Mouse (Mus musculus) kidney, postnatal 36 days (tissue): Measurements from ENCODE around the gene Hcn1.
"Not testable (repeated sequence)": the region's sequence is repeated elsewhere in the genome, so short reads cannot be mapped to it uniquely, and the experiment has no call there.

Experiments
- DNase-seq, 2 experiments: peaks; one replicate each; pipeline ENCODE4 v3.0.0; 2021 to 2022; ENCODE audit warnings: mixed read lengths in 2 of 2

Hcn1 gene

DNA sequence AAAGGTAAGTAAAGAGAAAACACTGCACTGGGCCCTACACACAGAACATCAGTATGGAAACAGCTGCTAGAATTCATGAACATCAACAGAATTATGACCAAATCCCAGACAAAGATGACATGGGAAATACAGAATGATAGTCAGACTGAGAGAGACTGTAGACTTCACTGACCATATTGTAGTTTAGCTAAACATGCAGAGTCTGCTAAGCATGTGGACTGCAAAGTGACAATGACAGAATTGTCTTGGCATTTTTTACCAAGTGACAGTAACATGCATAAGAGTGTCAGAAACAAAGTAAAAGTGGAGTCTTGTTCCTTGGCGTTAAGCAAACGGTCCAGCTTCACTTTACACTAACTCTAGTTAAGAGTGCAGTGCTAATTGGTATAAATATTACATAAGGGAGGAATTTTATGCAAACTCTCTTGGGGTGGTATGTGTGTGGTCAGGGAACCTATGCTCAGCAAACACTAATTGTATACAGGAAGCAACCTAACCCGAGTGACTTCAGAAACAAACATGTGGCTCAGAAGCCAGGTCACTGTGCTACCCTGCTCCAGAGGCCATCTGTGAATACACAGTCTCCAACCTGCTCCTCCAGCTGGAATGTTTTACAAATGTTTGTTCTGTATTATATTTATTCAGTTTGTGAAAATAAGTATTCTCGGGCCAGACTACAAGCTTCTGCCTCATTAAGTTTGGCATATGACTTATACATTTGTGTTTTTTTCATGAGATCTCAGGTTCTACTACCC, 278.5 kb downstream of the Hcn1 start:
- no peak for DNase-seq

DNA sequence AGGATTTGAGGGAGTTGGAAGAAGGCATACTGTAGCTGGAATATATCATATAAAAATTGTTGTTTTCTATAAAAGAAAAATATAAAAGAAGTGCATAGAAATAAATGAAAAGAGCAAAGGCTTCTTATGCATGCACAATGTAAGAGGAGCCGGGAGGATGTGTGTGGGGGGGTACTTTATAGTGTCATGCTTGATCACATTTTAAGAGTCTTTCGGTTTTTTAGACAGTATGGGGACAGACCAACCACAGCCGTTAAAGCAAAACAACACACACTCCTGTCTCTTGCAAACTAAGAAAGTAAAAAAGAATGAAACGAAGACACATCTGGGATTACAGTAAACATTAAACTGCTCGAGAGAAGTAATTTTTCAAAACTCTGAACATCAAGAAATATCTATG, 290.0 kb downstream of the Hcn1 start:
- DNase-seq: no peak

- DNase-seq: no peak
Observed at GRCm38 (mm10) chr13:117898052-117898451, 295.9 kb downstream of the Hcn1 start.

- DNase-seq: no peak
Observed at GRCm38 (mm10) chr13:117907801-117908200, 305.7 kb downstream of the Hcn1 start.

- no peak for DNase-seq
Observed at GRCm38 (mm10) chr13:117929734-117930133, 327.6 kb downstream of the Hcn1 start.

GRCm38 (mm10) chr13:117931746-117932145, 329.6 kb downstream of the Hcn1 start:
- DNase-seq: no peak

- no peak for DNase-seq
Observed at GRCm38 (mm10) chr13:117938761-117939160, 336.6 kb downstream of the Hcn1 start.

GRCm38 (mm10) chr13:117940536-117941280, 338.6 kb downstream of the Hcn1 start:
- no peak for DNase-seq

DNA sequence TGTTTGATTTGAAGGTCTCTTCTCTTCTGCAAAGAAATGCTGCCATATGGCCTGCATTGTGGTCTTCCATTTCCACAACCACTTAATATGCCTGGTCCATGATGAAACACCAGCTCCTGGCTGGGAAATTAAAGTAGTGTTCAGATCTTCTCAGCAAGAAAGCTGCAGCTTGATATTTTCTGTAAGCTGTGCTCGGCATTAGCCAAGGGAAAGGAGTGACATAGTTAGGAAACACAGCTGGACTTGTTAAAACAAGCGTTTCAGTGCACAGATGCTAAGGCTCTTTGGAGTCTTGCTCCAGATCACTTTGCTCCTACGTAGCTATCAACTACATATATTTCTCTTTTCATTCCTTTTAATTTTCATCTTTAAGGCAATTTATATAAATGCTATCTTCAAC, 344.7 kb downstream of the Hcn1 start:
- DNase-seq: no peak

- DNase-seq: no peak
Observed at GRCm38 (mm10) chr13:117947704-117948376, 345.7 kb downstream of the Hcn1 start.

- peak in 1 of 2 experiments; percentile 1 for DNase-seq
Observed at GRCm38 (mm10) chr13:117958496-117959421, 356.6 kb downstream of the Hcn1 start.

GRCm38 (mm10) chr13:117964620-117965019, 362.5 kb downstream of the Hcn1 start:
- no peak for DNase-seq

GRCm38 (mm10) chr13:117975382-117975781, 373.3 kb downstream of the Hcn1 start:
- no peak for DNase-seq

DNA sequence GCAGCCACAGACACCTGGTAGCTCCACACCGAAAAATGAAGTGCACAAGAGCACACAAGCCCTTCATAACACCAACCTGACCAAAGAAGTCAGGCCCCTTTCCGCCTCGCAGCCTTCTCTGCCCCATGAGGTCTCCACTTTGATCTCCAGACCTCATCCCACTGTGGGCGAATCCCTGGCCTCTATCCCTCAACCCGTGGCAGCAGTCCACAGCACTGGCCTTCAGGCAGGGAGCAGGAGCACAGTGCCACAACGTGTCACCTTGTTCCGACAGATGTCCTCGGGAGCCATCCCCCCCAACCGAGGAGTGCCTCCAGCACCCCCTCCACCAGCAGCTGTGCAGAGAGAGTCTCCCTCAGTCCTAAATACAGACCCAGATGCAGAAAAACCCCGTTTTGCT, 373.7 kb downstream of the Hcn1 start:
- no peak for DNase-seq

DNA sequence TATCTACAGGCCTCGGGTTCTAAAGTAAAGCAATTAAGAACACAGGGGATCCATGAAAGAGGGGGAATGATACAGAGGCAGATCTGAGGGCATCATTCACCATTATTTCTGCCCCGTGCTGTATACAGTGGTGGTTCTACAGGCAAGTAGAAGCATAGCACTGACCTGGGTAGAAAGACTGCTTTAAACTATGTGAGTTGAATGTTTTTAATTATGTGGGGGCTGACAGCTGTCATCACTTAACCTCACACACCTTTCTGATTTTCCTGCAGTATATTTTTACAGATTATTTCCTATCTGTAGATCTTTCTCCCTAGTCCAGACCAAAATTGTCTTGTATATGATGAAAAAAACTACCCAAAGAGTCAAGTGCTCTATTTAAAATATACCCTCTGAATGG, 382.2 kb downstream of the Hcn1 start:
- DNase-seq: no peak

DNA sequence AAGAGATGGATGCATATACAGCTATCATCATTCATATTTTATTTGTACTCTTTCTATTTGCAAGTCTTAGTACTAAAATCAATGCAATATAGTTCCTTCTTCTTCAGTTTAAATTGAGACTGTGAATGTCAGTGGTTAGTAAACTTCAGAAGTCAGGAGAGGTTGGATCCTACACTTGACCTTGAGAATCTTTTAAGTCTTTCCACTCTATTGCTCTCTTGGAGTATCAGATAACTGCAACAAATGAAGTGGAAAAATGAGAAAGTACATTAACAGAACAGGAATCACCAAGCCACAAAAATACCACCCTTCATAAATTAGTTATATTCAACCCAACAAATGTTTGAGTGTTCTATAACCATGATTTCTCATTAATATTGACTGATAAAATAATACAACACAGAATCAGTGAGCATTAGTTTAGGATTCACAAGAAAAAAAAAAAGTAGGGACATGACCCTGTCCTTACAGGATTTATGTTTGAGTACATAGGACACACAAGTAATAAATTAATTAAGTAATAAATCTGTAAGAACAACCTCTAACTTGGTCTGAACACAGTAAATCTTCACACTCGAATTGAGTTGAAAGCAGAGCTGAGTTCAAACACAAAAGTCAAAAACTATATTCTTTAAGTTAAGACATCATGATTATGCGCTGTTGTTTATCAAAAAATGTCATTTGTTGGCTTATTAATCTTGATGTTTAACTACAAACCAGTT, 397.8 kb downstream of the Hcn1 start:
- no peak for DNase-seq

GRCm38 (mm10) chr13:118000538-118000937, 398.4 kb downstream of the Hcn1 start:
- DNase-seq: no peak

- DNase-seq: no peak
Observed at GRCm38 (mm10) chr13:118021176-118021575, 419.1 kb downstream of the Hcn1 start.

- not testable (repeated sequence) for DNase-seq
Observed at GRCm38 (mm10) chr13:118022891-118023290, 420.8 kb downstream of the Hcn1 start.

GRCm38 (mm10) chr13:118023381-118023780, 421.3 kb downstream of the Hcn1 start:
- DNase-seq: no peak

DNA sequence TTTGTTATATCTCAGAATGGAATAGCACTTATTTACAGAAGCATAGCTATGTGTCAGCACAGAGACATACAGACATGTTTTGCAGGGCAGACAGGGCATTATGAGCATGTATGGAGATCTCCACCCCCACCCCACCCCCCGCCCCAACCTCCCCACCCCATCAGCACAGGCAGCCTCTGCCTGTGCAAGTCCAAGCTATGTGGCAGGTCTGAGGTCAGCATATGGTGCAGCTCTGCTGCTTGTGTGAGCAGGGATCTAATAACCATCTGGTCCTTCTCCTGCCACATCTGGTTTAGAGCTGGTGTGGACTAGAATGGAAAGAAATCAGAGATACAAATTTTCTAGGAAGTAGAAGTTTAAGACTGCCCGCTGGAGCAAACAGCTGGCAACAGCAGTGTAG, 424.4 kb downstream of the Hcn1 start:
- no peak for DNase-seq

- no peak for DNase-seq
Observed at GRCm38 (mm10) chr13:118027868-118028267, 425.7 kb downstream of the Hcn1 start.
